Mouse (Mus musculus) erythroblast, embryonic 14.5 days (primary cell): ENCODE results near the gene Ap4e1.

Experiments used
- GATA1 ChIP-seq: IDR thresholded peaks from 2 replicates; pipeline ENCODE4 v1.6.1; 2012; ENCODE audit warnings: low read length, inconsistent platforms, mixed read lengths
- TAL1 ChIP-seq: IDR thresholded peaks from 3 replicates; pipeline ENCODE4 v1.6.1; 2012; ENCODE audit warnings: low read length, inconsistent platforms, mixed read lengths

GRCm38 (mm10) chr2:127069781-127070434, 61.4 kb downstream of the Ap4e1 start:
- TF ChIP-seq GATA1 (no peak), TAL1 (no peak)
